Mouse (Mus musculus) heart, postnatal 14 days (tissue): ENCODE results near the gene Ins2. TPM values are rescaled to one million over a fixed set of nuclear protein-coding genes. Genes with fewer than 3 reads are reported as not detected.

Experiments used
- DNase-seq, 2 experiments: peaks; one replicate each; pipeline ENCODE4 v3.0.0; 2021 to 2022
- intact Hi-C: fragments of 180-260 bp; cut with DNase I; formaldehyde crosslinking; loops from one replicate; pipeline ENCODE4 v1.15.1; 2025
- total RNA-seq, 2 experiments: library from RNA; stranded (reverse); gene quantifications; 2 replicates each; pipeline ENCODE4 v1.2.3; 2021

Ins2 gene
- total RNA-seq, 2 experiments from 2014 or later, result not detected

DNA sequence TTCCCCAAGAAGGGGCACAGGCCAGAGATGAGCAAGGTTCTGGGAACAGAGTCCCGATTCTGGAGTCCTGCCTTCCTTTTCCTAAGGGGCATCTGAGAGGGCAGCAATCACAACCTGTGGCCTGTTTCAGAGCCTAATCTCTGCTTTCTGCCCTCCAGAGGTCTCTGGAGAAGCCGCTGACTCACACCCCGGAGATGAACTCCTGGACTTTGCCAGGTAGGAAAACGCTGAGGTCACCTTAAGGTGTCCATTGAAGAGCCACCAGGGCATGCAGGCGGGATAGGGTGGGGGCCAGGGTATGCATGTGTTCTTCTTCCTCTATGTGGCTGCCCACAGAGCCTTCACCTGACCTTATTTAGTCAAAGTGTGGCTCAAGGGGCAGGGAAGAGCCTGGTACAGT lies 77.8 kb downstream of the Ins2 start:
- intact Hi-C loops, result no loop called here

GRCm38 (mm10) chr7:142664465-142665029 lies 78.6 kb downstream of the Ins2 start:
- intact Hi-C loops, result no loop called here
- DNase-seq, result no peak

More for the DNA sequence above, 77.8 kb downstream of the Ins2 start:
- no peak for DNase-seq

DNA sequence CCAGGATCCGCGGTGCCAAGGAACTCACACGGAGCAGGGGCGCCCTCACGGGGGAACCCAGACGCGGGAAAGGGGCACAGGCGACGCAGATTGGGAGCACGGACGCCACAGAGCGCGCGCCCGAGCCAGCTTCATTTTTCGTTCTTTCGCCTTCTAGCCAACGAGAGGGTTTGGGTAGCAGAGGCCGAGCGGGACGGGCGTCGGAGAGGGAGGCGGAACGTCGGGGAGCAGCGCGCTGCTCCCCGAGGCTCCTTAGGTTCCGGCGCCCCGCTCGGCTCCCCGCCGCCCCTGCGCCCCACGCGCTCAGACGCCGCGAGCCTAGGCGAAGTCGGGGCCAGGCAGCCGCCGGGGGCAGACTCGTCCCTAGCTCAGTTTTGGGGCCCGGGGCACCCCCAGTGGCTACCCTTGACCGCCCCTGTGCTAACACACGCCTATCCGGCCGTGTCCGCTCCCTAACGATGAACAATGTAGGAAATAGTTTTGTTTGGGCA lies 79.2 kb downstream of the Ins2 start:
- peak; percentile 58 to 61 for DNase-seq
- intact Hi-C loops, result no loop called here

DNA sequence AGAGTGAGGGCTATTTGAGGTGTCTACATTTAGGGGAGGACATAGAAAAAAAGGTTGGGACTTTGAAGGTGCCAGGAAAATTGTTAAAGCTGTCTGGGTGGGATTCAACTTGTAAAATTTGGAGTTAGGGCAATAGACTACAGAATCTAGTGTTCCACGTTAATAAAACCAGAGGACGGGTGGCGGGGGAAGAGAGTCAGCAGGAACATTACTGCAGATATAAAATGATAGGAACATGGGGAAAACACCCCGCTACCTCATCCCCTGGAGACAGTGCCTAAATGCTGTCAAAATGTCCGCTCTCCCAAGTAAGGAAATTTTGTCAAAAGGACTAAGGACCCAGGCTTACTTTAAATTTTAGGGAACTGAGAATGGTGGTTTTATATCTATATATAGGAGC lies 80.0 kb downstream of the Ins2 start:
- DNase-seq, result no peak
- intact Hi-C loops, result no loop called here

GRCm38 (mm10) chr7:142661811-142662210 lies 81.4 kb downstream of the Ins2 start:
- intact Hi-C loops, result no loop called here
- no peak for DNase-seq

GRCm38 (mm10) chr7:142661046-142661445 lies 82.1 kb downstream of the Ins2 start:
- no peak for DNase-seq
- intact Hi-C loops, result no loop called here

DNA sequence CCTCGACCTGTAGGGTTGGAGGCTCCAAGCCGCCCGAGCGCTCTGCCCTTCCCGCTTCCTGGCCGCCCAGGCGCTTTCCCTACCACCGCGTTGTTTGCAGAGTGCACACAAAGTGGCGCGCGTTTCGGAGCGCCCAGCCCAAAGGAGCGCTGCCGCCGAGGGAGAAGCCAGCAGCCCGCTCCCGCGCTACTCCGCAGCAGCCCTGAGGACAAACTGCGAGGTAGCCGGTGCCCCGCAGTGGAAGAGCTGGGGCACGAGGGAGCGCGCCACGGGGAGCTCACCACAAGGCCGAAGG lies 82.6 kb downstream of the Ins2 start:
- DNase-seq, result peak; percentile 30 to 41
- intact Hi-C loops, result no loop called here

GRCm38 (mm10) chr7:142659767-142660650 lies 83.2 kb downstream of the Ins2 start:
- no peak for DNase-seq
- intact Hi-C loops, result no loop called here

DNA sequence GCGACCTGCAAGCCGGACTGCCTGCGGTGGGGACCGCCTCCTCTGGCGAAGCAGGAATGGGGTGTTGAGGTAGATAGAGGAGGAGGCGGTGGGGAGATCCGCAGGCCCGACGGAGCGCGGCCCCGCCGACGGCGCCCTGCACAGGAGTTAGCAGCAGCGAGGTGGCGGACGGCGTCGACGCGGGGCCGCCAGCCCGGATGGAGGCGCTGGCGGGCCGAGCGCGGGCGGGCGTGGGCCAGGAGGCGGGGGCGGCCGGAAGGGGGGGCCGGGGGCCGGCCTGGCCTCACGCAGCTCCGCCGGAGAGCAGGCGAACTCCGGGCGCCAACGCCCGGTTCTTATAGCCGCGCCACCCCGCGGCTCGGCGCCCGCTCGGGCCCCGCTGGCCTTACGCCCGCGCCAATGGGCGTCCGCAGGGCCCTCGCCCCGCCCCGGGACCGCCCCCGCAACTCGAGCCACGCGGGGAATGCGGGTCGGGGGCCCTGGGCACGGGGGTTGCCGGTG lies 84.0 kb downstream of the Ins2 start:
- intact Hi-C loops, result no loop called here
- peak; percentile 57 to 66 for DNase-seq

DNA sequence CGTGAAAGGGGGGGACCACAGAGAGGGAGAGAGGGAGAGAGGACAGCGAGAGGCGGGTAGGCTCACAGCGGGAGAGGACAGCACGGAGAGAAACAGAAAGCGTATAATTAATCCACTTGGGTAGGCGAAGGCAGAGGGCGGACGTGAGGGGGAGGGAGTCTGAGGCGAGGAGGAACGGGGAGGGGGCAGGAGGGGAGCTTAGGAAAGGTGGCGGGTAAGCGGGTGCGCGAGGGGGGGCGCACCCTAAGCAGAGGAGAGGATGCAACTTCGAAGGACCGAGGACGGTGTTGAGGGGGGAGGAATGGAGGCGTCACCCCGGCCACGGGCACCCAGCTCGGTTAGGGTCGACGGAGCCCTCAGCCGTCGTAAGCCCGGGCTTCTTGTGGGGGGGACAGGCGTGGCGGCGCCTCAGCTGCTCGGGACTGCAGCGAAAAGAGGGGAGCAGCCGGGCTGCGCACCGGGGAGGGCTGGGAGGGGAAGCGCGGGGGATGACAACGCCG lies 84.5 kb downstream of the Ins2 start:
- intact Hi-C loops, result no loop called here
- peak in 1 of 2 experiments; percentile 13 for DNase-seq

- intact Hi-C loops, result no loop called here
- DNase-seq, result no peak
Observed at GRCm38 (mm10) chr7:142657821-142658614, 85.2 kb downstream of the Ins2 start.

DNA sequence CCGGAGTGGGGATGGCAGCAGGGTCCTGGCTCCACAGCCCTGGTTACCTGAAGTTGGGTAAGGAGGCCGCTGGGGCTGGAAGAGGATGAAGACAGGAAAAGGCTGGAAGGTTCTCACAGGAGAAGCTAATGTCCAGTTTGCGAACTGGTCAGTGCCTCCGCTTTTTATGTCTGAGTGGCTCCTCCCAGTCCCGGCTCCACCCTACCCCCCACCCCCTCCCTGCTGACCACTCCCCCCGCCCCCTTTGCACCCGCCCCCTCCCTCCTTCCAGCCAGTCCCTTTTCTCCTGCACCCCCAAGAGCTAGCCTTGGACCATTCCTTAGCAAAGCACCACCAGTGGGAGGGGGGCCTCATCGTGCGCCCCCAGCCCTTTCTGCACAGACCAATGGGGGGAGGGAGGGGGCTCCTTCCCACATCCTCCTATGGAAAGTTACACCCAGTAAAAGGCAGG lies 85.8 kb downstream of the Ins2 start:
- no peak for DNase-seq
- intact Hi-C loops, result no loop called here

DNA sequence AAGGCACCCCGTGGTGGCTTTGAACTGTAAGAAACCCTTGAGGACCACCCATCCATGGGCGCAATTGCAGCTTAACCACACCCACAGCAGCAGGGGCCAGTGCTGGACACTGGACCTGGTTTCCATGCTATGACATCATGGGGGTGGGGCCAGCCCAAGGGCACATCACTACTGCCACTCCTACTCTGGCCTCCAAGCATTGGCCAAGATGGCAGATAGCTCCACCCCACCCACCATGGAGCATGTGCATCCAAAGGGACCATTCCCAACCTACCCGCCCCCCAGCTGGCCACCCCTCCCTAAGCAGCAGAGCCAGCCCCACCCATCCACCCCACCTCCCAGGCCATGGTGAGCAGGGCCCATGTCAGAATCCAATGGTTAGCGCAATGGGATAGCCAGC lies 87.1 kb downstream of the Ins2 start:
- intact Hi-C loops, result no loop called here
- DNase-seq, result no peak

DNA sequence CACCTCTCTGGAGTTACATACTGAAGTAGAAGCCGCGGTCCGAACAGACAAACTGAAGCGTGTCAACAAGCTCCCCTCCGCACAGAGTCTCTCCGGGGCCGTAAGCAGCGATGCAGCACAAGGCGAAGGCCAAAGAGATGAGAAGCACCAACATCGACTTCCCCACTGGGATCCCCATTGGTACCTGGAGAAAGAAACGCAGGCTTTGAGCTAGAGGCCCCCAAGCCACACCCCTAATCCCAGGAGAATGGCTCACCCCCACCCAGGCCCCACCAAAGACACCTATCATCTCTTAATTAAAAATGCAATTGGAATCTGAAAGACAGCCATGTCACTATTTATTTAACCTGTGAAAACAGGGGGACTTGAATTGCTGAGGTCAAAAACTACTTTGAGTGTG lies 87.5 kb downstream of the Ins2 start:
- DNase-seq, result no peak
- intact Hi-C loops, result no loop called here

DNA sequence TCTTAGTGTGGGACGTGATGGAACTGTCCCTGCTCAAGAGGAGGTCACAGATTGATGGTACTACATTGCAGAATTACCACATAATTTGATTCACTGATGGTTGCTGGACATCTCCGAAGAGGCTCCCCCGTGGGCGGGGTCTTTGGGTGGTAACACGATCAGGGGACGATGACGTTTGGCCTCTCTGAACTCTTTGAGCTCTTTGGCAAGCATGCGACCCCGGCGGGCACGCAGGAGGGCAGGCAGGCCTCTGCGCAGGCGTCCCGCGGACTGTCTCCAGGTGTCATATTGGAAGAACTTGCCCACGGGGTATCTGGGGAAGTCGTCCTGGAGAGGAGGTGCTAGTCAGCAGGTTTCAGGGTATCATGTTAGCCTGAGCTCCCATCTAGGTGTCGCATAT lies 89.5 kb downstream of the Ins2 start:
- no peak for DNase-seq
- intact Hi-C loops, result no loop called here

GRCm38 (mm10) chr7:142646676-142647075 lies 96.5 kb downstream of the Ins2 start:
- no peak for DNase-seq
- intact Hi-C loops, result no loop called here

GRCm38 (mm10) chr7:142645045-142645444 lies 98.1 kb downstream of the Ins2 start:
- DNase-seq, result no peak
- intact Hi-C loops, result no loop called here

DNA sequence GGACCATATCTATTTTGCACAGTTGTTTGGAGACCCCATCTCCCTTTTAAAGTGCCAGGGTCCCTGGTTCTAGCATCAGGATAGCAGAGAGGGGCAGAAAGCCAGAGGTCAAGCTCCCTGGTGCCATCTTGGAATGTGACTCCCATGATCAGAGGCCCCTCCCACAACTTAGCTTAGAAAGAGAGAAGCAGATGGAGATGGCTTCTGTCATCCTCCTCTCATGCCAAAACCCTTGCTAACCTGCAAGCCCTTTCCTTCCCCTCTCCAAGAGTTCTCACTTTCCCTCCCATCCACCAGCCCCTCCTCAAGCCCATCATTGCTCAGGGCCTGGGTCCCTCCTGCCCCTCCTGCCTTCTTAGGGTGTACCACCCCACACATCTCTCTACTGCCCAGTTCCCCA lies 107.0 kb downstream of the Ins2 start:
- DNase-seq, result no peak
- intact Hi-C loops, result no loop called here

DNA sequence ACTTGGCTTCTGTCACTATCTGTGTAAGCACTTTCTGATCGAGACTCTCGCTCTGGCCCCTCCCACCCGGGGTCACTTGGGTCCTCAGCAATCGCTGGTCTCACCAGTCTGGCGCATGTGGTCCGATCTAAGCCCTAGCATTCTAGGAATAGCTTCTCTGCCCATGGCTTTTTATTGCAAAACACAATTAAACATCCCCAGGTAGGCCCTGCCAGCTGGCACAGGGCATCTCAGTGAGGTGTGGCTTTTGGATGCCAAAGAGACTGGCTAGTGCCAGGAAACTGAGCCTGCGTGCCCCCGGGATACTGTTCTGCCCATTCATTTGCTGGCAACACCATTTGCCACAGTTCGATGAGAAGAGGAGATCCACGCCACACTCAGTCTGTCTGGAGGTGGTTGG lies 112.5 kb downstream of the Ins2 start:
- intact Hi-C loops, result no loop called here
- no peak for DNase-seq

DNA sequence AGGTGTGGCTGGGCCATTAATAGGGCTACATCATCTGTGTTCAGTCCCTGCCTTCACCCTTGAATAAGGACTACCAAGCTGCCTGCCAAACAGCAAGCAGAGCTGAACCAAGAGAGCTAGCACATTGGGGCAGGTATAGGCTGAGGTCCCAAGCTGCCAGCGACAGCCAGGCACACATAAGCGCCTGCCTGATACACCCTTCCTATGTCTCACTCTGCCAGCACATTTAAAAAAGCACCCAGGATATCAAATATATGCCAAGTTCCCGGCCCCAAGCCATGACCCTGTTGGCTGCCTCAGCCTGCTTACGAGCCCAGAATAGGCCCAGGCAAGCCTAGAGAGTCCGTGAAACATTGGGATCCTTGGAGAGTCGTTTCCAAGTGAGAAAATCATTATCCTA lies 113.4 kb downstream of the Ins2 start:
- DNase-seq, result no peak
- intact Hi-C loops, result no loop called here
